Mouse (Mus musculus) lung, postnatal 0 days (tissue): Measurements from ENCODE around the gene Gm20388. TPM values are rescaled to one million over a fixed set of nuclear protein-coding genes. Genes with fewer than 3 reads are reported as not detected.

Source experiments
- ATAC-seq: fragments of 200-750 bp; cut with Nextera tagmentation; 2 replicates; pipeline ENCODE4 v1.8.0; 2017; ENCODE audit warnings: moderate library complexity
- DNase-seq: peaks from one replicate; pipeline ENCODE4 v3.0.0-alpha.2; 2016; ENCODE audit warnings: low spot score
- H3K27ac ChIP-seq: fragments of 300-500 bp; sonication (generic); 2 replicates; pipeline ENCODE4 v1.5.1; 2014; ENCODE audit warnings: antibody characterized with exemption, mild to moderate bottlenecking, low read length, mixed read lengths
- H3K27me3 ChIP-seq: fragments of 300-500 bp; sonication (generic); replicated peaks from 2 replicates; pipeline ENCODE4 v1.6.1; 2014; ENCODE audit warnings: low read length, mixed read lengths; ENCODE audit not compliant: insufficient read depth
- H3K36me3 ChIP-seq: fragments of 300-500 bp; sonication (generic); 2 replicates; pipeline ENCODE4 v1.6.1; 2014; ENCODE audit warnings: low read length, mixed read lengths; ENCODE audit not compliant: insufficient read depth
- H3K4me1 ChIP-seq: fragments of 300-500 bp; sonication (generic); 2 replicates; pipeline ENCODE4 v1.6.1; 2014; ENCODE audit warnings: antibody characterized with exemption, low read depth, low read length, mixed read lengths; ENCODE audit not compliant: insufficient read depth
- H3K4me2 ChIP-seq: fragments of 300-500 bp; sonication (generic); replicated peaks from 2 replicates; pipeline ENCODE4 v1.6.1; 2014; ENCODE audit warnings: low read depth, mild to moderate bottlenecking, low read length, moderate library complexity, mixed read lengths
- H3K4me3 ChIP-seq: fragments of 300-500 bp; sonication (generic); 2 replicates; pipeline ENCODE4 v1.5.1; 2014; ENCODE audit warnings: low read depth, low read length
- H3K9ac ChIP-seq: fragments of 300-500 bp; sonication (generic); replicated peaks from 2 replicates; pipeline ENCODE4 v1.6.1; 2014; ENCODE audit warnings: low read depth, mild to moderate bottlenecking
- H3K9me3 ChIP-seq: fragments of 300-500 bp; sonication (generic); 2 replicates; pipeline ENCODE4 v1.6.1; 2016; ENCODE audit warnings: low read length, mixed read lengths
- CTCF ChIP-seq: IDR thresholded peaks from 2 replicates; pipeline ENCODE4 v1.5.1; 2016; ENCODE audit warnings: antibody characterized with exemption, mild to moderate bottlenecking
- EP300 ChIP-seq: IDR thresholded peaks from 2 replicates; pipeline ENCODE4 v1.6.1; 2016; ENCODE audit warnings: antibody characterized with exemption, mild to moderate bottlenecking, control low read depth
- WGBS: fragments of 180-500 bp; shearing (Covaris S2); extraction: QIAGEN DNeasy Blood & Tissue Kit; methylation state at CpG from one replicate; pipeline ENCODE4 v1.1.7; 2014; 5-methylcytosine and 5-hydroxymethylcytosine counted together
- polyA plus RNA-seq: library from polyadenylated mRNA; unstranded; fragments of >200 nt; fragmentation: Nextera tagmentation; extraction: Ambion mirVana; gene quantifications from 2 replicates; pipeline ENCODE4 v1.2.1, GENCODE M21; 2015

Gene Gm20388
- polyA plus RNA-seq, 1 experiment from 2014 or later = not detected

GRCm38 (mm10) chr8:120265471-120265870 lies 354.8 kb downstream of the Gm20388 start:
- Histone ChIP-seq H3K9me3 (no peaks in the 10 kb centered on the region), H3K4me1 (peaks cover 30% of the 10 kb centered on the region), H3K36me3 (no peaks in the 10 kb centered on the region), H3K4me2 (no peak overlapping the region), H3K27ac (peak overlapping the region; percentile 65), H3K27me3 (no peaks in the 10 kb centered on the region), H3K9ac (no peak overlapping the region), H3K4me3 (no peak overlapping the region)
- DNase-seq (peak; percentile 86), ATAC-seq (peak; percentile 76)
- TF ChIP-seq CTCF (no peak), EP300 (no peak)
- 13% methylated on average over 4 of the region's 4 CpGs for WGBS

DNA sequence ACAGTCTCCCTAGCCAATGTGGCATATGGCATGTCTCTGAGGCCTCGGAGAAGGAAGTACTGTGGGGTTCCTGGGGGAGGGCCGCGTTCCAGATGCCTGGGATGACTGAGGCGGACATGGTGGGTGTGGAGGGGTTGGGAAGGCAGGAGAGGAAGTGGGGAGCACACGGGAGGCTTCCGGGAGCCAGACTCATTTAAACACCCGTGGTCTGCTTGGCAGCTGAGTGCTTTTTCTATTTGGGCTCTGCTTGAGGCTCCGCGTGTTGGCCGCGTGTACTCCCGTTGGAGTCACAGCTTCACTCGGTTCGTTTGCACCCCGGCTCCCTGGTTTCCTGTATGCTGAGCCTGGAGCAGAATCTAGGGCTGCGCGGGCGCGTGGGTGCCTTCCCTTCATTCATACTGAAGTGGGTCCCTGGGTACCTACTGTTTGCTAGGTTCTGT lies 357.9 kb downstream of the Gm20388 start:
- no peak for DNase-seq
- H3K36me3 ChIP-seq = no peaks in the 10 kb centered on the region
- H3K27me3 ChIP-seq = no peaks in the 10 kb centered on the region
- peaks cover 27% of the 10 kb centered on the region for H3K4me1 ChIP-seq
- H3K27ac ChIP-seq = no peak overlapping the region
- no peak overlapping the region; the same call in 1 of the 2 replicates for H3K4me2 ChIP-seq
- H3K9ac ChIP-seq = no peak overlapping the region
- H3K4me3 ChIP-seq = no peak overlapping the region
- no peaks in the 10 kb centered on the region for H3K9me3 ChIP-seq
- no peak for TF ChIP-seq EP300
- no peak for TF ChIP-seq CTCF
- 24% methylated on average over 19 of the region's 19 CpGs for WGBS
- ATAC-seq = no peak

DNA sequence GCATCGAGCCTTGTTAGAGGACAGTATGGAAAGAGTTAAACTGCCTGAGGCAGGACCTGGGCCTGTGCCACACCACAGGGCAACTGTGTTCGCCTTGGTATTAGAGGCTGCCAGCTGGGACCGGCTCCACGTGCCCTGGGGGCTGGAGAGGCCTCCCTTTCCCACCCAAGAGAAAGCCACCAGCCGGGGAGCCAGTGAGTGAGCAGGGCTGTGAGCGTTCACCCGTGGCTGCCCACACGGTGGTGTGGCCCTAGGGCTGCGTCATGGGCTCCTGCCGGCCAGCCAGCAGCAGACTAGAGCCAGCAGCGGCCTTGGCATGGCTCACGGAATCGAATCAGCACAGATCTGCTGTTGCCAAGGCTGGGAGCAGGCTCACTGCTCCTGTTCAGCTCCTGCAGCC lies 359.8 kb downstream of the Gm20388 start:
- no peaks in the 10 kb centered on the region for H3K36me3 ChIP-seq
- TF ChIP-seq EP300 (no peak), CTCF (no peak)
- WGBS = 63% methylated on average over 11 of the region's 13 CpGs
- H3K4me2 ChIP-seq = no peak overlapping the region
- H3K27ac ChIP-seq = no peak overlapping the region
- DNase-seq (no peak), ATAC-seq (no peak)
- peaks cover 22% of the 10 kb centered on the region for H3K4me1 ChIP-seq
- no peaks in the 10 kb centered on the region for H3K9me3 ChIP-seq
- no peak overlapping the region for H3K4me3 ChIP-seq
- H3K27me3 ChIP-seq = no peaks in the 10 kb centered on the region
- H3K9ac ChIP-seq = no peak overlapping the region

DNA sequence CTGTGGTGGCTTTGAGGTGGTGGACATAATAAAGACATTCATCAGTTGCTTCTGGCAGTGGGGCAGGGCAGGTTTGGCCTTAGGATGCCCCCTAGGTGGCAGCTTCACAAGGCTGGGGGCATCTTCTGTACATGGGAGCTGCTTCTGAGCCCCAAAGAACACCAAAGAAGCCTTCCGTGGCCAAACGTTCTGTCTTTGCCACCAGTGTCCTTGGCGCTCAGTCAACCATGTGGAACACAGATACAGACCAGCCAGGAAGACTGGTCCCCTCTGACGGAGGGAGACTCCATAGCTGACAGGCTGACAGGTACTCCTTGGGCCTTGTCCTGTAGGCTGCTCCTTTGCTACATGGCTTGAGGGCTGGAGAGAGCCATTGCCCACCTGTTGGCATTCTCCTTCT lies 362.8 kb downstream of the Gm20388 start:
- H3K9ac ChIP-seq = no peak overlapping the region
- 77% methylated on average over 4 of the region's 4 CpGs for WGBS
- DNase-seq (no peak), ATAC-seq (no peak)
- H3K27me3 ChIP-seq = no peaks in the 10 kb centered on the region
- no peaks in the 10 kb centered on the region for H3K9me3 ChIP-seq
- no peak overlapping the region for H3K4me2 ChIP-seq
- no peak for TF ChIP-seq EP300
- TF ChIP-seq CTCF = no peak
- no peak overlapping the region for H3K4me3 ChIP-seq
- H3K27ac ChIP-seq = no peak overlapping the region
- no peaks in the 10 kb centered on the region for H3K36me3 ChIP-seq
- peaks cover 28% of the 10 kb centered on the region for H3K4me1 ChIP-seq

DNA sequence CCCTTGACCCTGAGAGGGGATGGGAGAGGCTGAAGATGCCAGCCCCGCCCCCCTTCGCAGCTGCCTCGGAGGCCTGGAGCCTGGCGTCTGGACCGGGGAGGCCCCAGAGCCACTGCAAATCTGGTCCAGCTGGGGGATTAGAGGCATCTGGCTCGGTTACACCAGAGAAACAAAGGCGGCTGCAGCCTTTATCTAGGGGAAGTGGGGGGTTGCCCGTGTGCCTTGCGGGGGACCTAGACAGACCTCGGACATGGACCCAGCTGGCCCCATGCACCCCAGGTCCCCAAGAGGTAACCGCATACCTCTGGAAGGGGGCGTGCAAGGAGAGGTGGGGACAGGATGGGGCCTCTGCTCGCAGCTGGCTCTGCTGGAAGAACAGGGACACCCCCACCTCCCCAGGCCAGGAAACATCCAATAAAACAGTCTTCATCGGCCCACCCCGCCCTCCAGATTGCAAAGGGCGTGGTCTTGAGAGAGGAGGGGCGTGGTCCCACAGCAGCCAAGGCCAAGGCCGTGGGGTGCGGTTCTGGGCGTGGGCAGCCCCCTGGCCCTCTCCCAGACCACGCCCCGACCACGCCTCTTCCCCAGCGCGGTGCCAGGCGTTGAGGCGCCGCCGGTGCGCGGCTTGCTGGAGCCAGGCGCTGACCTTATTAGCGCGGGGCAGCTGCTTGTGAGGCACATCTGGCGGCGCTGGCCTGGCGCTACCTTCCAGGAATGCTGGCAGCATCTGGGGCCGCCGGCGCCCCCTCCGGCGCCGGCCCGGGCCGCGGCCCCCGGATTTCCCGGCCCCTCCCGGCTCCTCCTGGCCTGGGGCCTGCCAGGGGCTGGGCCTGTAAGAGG lies 365.6 kb downstream of the Gm20388 start:
- H3K4me1 ChIP-seq = peaks cover 25% of the 10 kb centered on the region
- H3K9me3 ChIP-seq = no peaks in the 10 kb centered on the region
- peak overlapping the region; percentile 71 for H3K27ac ChIP-seq
- peak overlapping the region; percentile 36 for H3K4me3 ChIP-seq
- TF ChIP-seq CTCF (no peak), EP300 (peak; percentile 40; the same call in 1 of the 2 replicates)
- H3K9ac ChIP-seq = 0 out of 2 replicates have a peak overlapping the region, but pooled peaks have one; percentile 12
- H3K36me3 ChIP-seq = no peaks in the 10 kb centered on the region
- peak; percentile 97 for DNase-seq
- H3K4me2 ChIP-seq = peak overlapping the region; percentile 75
- no peaks in the 10 kb centered on the region for H3K27me3 ChIP-seq
- 1% methylated on average over 48 of the region's 49 CpGs for WGBS
- peak; percentile 92 for ATAC-seq

DNA sequence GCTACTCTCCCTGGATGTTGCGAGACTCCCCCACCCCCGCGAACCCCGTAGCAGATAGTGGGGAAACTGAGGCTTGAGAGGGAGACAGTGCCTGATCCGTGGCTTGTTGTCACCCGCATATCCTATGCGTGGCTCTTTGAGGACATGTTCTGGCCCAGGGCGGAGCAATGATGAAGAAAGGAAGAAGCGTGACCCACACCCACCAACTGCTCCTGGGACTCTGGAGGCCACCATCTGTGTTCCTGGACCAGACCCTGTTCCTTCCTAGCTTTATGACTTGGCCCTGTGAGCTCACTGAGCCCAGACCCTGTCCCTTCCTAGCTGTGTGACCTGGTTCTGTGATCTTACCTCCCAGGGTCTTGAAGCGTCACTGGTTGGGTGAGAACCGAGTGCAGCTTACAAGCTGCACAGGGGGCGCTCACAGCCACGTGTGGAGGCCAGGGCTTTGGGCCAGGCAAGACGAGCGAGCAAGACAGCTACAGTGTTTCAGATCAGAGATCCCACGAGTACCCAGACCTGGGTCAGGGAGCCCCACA lies 366.3 kb downstream of the Gm20388 start:
- 3% methylated on average over 15 of the region's 16 CpGs for WGBS
- no peak for TF ChIP-seq EP300
- TF ChIP-seq CTCF = peak; percentile 67
- Histone ChIP-seq H3K36me3 (no peaks in the 10 kb centered on the region), H3K9ac (peak overlapping the region; percentile 12; the same call in 1 of the 2 replicates), H3K4me3 (peak overlapping the region; percentile 36), H3K27ac (peak overlapping the region; percentile 71), H3K4me2 (peak overlapping the region; percentile 75), H3K4me1 (peaks cover 25% of the 10 kb centered on the region), H3K27me3 (no peaks in the 10 kb centered on the region), H3K9me3 (no peaks in the 10 kb centered on the region)
- DNase-seq = peak; percentile 79
- ATAC-seq = peak; percentile 24
